Mouse (Mus musculus) embryonic facial prominence, embryonic 13.5 days (tissue): ENCODE results near the gene Hnrnpm. TPM values are rescaled to one million over a fixed set of nuclear protein-coding genes. Genes with fewer than 3 reads are reported as not detected.

Experiments
- ATAC-seq: fragments of 200-750 bp; cut with Nextera tagmentation; 2 replicates; pipeline ENCODE4 v1.8.0; 2017; ENCODE audit warnings: low read depth; ENCODE audit not compliant: insufficient number of reproducible peaks, insufficient read depth, low FRiP score, low TSS enrichment
- H3K27ac ChIP-seq: fragments of 300-500 bp; sonication (generic); 2 replicates; pipeline ENCODE4 v1.5.1; 2015; ENCODE audit warnings: moderate library complexity, mild to moderate bottlenecking, inconsistent platforms
- H3K27me3 ChIP-seq: fragments of 300-500 bp; sonication (generic); 2 replicates; pipeline ENCODE4 v1.6.1; 2015; ENCODE audit warnings: mild to moderate bottlenecking, inconsistent platforms
- H3K36me3 ChIP-seq: fragments of 300-500 bp; sonication (generic); 2 replicates; pipeline ENCODE4 v1.6.1; 2015; ENCODE audit warnings: mild to moderate bottlenecking, inconsistent platforms
- H3K4me1 ChIP-seq: fragments of 300-500 bp; sonication (generic); 2 replicates; pipeline ENCODE4 v1.6.1; 2015; ENCODE audit warnings: inconsistent platforms
- H3K4me2 ChIP-seq: fragments of 300-500 bp; sonication (generic); 2 replicates; pipeline ENCODE4 v1.6.1; 2015; ENCODE audit warnings: moderate library complexity, mild to moderate bottlenecking, inconsistent platforms
- H3K4me3 ChIP-seq: fragments of 300-500 bp; sonication (generic); 2 replicates; pipeline ENCODE4 v1.5.1; 2015; ENCODE audit warnings: mild to moderate bottlenecking, inconsistent platforms
- H3K9ac ChIP-seq: fragments of 300-500 bp; sonication (generic); 2 replicates; pipeline ENCODE4 v1.6.1; 2015; ENCODE audit warnings: mild to moderate bottlenecking, inconsistent platforms
- H3K9me3 ChIP-seq: fragments of 300-500 bp; sonication (generic); 2 replicates; pipeline ENCODE4 v1.6.1; 2016; ENCODE audit warnings: inconsistent platforms
- WGBS: fragments of 180-500 bp; shearing (Covaris S2); methylation state at CpG from one replicate; pipeline ENCODE4 v1.1.7; 2015; ENCODE audit warnings: mixed read lengths; 5-methylcytosine and 5-hydroxymethylcytosine counted together
- polyA plus RNA-seq: library from polyadenylated mRNA; unstranded; fragments of >200 nt; fragmentation: Nextera tagmentation; extraction: Ambion mirVana; gene quantifications from 2 replicates; pipeline ENCODE4 v1.2.1, GENCODE M21; 2015

Hnrnpm gene
- polyA plus RNA-seq, 1 experiment from 2014 or later = 384 TPM

DNA sequence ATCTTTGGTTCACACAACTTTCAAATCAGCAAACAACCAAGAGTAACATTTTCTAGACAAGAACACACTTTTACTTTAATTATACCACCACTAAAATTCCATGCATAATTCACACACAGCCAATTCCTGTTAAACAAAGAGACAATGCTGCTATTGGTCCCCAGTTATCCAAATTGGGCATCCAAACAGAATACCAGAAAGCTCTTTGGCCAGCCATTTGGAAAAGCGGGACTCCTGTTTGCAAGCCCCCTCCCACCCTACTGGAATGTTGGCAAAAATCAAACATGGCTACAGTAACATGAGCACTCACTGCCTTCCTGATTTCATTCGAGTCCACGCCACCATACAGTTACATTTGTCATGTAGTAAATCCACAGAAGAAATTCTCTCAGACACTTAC, 17.0 kb downstream of the Hnrnpm start:
- H3K9me3 ChIP-seq = no peaks in the 10 kb centered on the region
- whole genome bisulfite sequencing = 89% methylated on average over 3 of the region's 3 CpGs
- H3K4me1 ChIP-seq = peaks cover 14% of the 10 kb centered on the region; the same call in 1 of the 2 replicates
- H3K36me3 ChIP-seq = peaks cover 42% of the 10 kb centered on the region
- no peak for ATAC-seq
- H3K4me2 ChIP-seq = no peak overlapping the region
- no peak overlapping the region for H3K27ac ChIP-seq
- H3K9ac ChIP-seq = no peak overlapping the region
- H3K27me3 ChIP-seq = no peaks in the 10 kb centered on the region
- no peak overlapping the region for H3K4me3 ChIP-seq

DNA sequence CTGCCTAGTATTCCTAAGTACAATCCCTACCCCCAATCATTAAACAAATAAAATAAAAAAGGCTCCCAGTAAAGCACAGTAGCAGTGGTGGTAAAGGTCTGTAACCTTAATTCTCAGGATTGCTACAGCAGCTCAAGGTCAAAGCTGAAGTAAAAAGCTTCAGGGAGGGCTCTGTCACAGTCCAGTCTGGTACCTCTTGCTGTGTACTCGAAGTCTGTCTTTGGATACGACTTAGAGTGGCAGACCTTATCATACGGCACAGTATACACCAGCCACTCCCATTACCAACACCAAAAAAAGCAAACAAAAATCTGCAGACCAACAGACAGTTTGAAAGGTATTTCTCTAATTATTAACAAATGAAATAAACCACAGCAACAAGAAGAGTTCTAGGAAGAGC, 19.8 kb downstream of the Hnrnpm start:
- H3K9me3 ChIP-seq = no peaks in the 10 kb centered on the region
- peaks cover 59% of the 10 kb centered on the region for H3K36me3 ChIP-seq
- peaks cover 6% of the 10 kb centered on the region; the same call in 1 of the 2 replicates for H3K4me1 ChIP-seq
- H3K27me3 ChIP-seq = no peaks in the 10 kb centered on the region
- no peak for ATAC-seq
- H3K4me3 ChIP-seq = no peak overlapping the region
- WGBS = 82% methylated on average over 3 of the region's 3 CpGs
- no peak overlapping the region for H3K9ac ChIP-seq
- no peak overlapping the region for H3K27ac ChIP-seq
- H3K4me2 ChIP-seq = no peak overlapping the region

DNA sequence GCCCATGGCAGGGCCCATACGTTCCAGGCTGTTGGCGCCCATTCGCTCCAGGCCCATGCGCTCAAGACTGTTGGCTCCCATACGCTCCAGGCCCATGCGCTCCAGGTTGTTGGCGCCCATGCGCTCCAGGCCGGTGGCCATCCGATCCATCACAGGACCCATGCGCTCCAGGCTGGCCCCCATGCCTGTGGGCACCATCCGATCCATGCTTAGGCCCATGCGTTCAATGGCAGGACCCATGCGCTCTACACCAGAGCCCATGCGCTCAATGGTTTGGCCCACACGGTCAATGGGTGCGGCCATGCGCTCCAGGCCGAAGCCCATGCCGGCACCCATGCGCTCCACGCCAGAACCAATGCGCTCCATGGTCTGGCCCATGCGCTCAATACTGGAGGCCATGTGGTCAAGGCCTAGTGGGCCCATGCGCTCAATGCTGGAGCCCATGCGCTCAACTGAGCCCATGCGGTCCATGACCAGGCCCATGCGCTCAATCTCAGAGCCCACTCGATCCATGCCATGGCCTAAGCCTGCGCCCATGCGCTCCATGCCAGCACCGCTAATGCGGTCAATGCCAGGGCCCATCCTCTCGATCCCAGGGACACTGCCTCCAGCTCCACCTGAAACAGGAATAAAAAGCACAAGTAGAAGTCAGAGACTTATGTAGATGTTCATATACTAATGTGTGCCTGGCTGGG, 36.7 kb downstream of the Hnrnpm start:
- Histone ChIP-seq H3K27me3 (no peaks in the 10 kb centered on the region), H3K9me3 (no peaks in the 10 kb centered on the region), H3K4me3 (no peak overlapping the region), H3K4me2 (no peak overlapping the region), H3K27ac (no peak overlapping the region), H3K4me1 (no peaks in the 10 kb centered on the region), H3K9ac (no peak overlapping the region), H3K36me3 (peaks cover 94% of the 10 kb centered on the region)
- 98% methylated on average over 34 of the region's 34 CpGs for WGBS
- no peak for ATAC-seq

DNA sequence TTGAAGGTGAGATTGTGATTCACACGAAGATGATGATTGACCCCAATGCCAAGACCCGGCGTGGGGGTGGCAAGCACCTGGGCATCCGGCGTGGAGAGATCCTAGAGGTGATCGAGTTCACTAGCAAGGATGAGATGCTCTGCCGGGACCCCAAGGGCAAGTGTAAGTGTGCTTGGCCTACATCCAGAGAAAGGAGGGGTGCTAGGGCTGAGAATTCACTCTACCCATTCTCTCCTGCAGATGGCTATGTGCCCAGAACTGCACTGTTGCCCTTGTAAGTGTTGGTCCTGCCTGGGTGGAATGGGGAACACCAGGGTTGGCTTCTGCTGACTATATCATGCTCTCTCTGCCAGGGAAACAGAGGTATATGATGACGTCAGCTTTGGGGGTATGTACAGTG, 41.6 kb downstream of the Hnrnpm start:
- H3K4me2 ChIP-seq = no peak overlapping the region
- no peak overlapping the region for H3K4me3 ChIP-seq
- peaks cover 92% of the 10 kb centered on the region for H3K36me3 ChIP-seq
- H3K27ac ChIP-seq = no peak overlapping the region
- no peak for ATAC-seq
- H3K9me3 ChIP-seq = no peaks in the 10 kb centered on the region
- no peaks in the 10 kb centered on the region for H3K27me3 ChIP-seq
- WGBS = 93% methylated on average over 8 of the region's 8 CpGs
- no peaks in the 10 kb centered on the region for H3K4me1 ChIP-seq
- H3K9ac ChIP-seq = no peak overlapping the region

DNA sequence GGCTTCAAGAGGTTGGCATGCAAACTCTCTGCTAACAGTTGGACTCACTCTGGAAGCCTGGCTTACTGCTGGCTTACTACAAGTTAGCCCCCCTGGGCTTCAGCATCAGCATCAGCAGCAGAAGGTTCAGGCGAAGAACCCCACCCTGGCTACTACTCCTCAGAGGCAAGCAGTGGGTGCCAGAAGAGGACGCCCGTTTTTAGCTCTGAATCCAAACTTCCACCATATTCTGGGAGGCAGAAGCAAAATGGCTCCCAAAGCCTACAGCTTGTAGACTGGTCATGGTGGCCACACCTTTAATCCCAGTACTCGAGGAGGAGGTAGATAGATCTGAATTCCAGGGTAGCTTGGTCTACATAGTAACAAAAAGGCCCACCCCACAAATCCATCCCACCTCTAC, 42.6 kb downstream of the Hnrnpm start:
- no peak overlapping the region for H3K4me2 ChIP-seq
- no peak overlapping the region for H3K4me3 ChIP-seq
- no peak overlapping the region for H3K9ac ChIP-seq
- no peaks in the 10 kb centered on the region for H3K4me1 ChIP-seq
- peaks cover 82% of the 10 kb centered on the region for H3K36me3 ChIP-seq
- WGBS = 95% methylated on average over 4 of the region's 4 CpGs
- no peak overlapping the region for H3K27ac ChIP-seq
- H3K27me3 ChIP-seq = no peaks in the 10 kb centered on the region
- no peak for ATAC-seq
- H3K9me3 ChIP-seq = no peaks in the 10 kb centered on the region

DNA sequence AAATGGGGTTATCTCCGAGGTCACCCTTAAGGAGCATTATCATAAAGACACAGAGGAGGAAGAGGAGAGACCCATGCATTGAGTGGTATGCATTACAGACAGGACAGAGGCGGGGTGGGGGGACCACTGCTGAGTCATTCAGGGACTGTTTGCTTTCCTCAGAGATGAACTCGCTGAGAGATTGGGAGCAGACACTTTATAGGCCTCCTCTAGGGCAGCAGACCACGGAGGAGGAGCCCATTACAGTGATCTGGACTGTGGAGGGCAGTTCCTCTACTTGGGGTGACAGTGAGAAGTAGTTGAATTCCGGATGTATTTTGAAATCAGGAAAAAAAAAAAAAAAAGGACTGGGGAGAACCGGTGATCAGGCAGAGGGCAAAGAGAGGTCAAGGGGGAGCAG, 46.9 kb downstream of the Hnrnpm start:
- Histone ChIP-seq H3K9ac (no peak overlapping the region), H3K36me3 (peaks cover 53% of the 10 kb centered on the region), H3K4me1 (no peaks in the 10 kb centered on the region), H3K9me3 (no peaks in the 10 kb centered on the region), H3K27ac (no peak overlapping the region), H3K4me2 (no peak overlapping the region), H3K4me3 (no peak overlapping the region), H3K27me3 (no peaks in the 10 kb centered on the region)
- ATAC-seq = no peak
- 65% methylated on average over 6 of the region's 6 CpGs for WGBS

DNA sequence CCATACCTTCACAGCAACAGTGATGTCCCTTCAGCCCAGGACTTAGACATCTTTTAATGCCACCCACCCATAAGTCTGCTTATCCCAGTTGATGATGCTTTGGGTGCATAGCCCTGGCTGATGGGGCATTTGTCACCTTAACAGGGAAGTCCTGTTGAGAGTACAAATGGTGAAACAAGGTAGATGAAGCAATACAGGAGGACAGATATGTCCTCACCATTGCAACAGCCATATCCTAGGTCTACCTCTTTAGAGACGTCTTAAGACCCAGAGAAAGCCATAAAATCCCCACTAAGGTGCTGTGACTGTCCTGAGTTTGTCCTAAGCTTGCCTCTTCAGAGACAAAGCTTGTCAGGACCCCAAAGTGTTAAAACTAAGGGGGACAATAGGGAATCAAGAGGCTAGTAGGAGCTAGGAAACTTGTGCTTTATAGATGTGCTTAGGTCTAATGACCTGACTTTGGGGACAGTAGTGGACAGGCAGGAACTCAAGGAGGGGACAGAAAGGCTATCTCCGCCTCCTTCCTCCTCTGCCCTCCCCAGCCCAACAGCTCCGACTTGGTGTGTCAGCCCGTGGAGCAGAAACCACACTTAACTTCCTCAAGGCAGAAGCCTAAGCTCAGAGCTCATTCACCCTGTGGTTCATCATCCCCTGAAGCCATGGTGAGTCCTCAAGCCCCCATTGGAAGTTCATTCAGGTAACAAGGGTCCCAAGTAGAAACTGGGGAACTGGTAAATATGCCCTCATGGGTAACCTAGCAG, 49.0 kb downstream of the Hnrnpm start, which contains the start of gene Pram1:
Gene Pram1, plus strand, starts transcription at position 541 of the 761 bp plus-strand sequence.
- no peak for ATAC-seq
- no peak within 1 kb of the TSS for H3K9ac ChIP-seq
- no peak within 1 kb of the TSS for H3K4me2 ChIP-seq
- no peaks in the 10 kb centered on the region for H3K9me3 ChIP-seq
- 89% methylated on average over 4 of the region's 4 CpGs for WGBS
- no peaks in the 10 kb centered on the region for H3K4me1 ChIP-seq
- H3K36me3 ChIP-seq = peaks cover 45% of the 10 kb centered on the region
- H3K27ac ChIP-seq = no peak within 1 kb of the TSS
- H3K27me3 ChIP-seq = no peaks in the 10 kb centered on the region
- H3K4me3 ChIP-seq = no peak within 1 kb of the TSS

DNA sequence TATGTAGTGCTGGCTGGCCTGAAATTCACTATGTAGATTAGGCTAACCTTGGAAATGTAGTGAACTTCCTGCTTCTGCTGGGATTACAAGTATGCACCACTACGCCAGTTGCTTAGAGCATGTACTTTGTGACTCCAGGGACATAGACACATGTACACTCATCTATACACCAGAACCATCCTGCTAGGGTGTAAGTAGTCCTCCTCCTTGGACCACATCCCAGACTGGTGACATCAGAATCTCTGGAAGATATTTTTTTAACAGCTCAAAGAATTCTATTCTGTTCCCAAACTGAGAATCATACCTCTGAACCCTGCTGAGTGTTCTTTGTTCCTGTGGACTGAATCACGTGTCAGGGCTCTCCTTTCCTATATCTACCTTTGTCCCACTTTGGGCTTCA, 49.6 kb downstream of the Hnrnpm start:
- Histone ChIP-seq H3K9ac (no peak overlapping the region), H3K4me1 (no peaks in the 10 kb centered on the region), H3K27ac (no peak overlapping the region), H3K36me3 (peaks cover 45% of the 10 kb centered on the region), H3K27me3 (no peaks in the 10 kb centered on the region), H3K4me2 (no peak overlapping the region), H3K4me3 (no peak overlapping the region), H3K9me3 (no peaks in the 10 kb centered on the region)
- WGBS = 86% methylated on average over 2 of the region's 2 CpGs
- ATAC-seq = no peak

DNA sequence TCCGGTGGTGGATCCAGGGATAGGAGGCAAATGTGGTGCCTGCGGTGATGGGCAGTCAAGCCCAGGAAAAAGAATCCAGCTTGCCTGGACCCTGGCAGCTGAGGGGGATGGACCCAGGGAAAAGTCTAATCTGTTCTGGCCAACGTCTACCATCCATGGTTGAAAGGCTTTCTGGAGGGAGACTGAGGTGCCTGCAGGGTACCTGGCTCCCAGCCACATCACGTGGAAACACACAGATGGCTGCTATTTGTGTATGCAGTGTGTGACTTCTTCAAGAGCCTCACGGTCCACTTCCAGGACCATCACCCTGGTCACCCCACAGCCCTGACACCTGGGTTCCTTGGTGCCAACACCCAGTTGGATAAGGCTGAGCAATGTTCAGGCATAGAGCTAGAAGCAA, 54.9 kb downstream of the Hnrnpm start:
- H3K9ac ChIP-seq = no peak overlapping the region
- peaks cover 25% of the 10 kb centered on the region for H3K4me1 ChIP-seq
- no peaks in the 10 kb centered on the region for H3K27me3 ChIP-seq
- H3K9me3 ChIP-seq = no peaks in the 10 kb centered on the region
- 85% methylated on average over 5 of the region's 5 CpGs for WGBS
- H3K4me2 ChIP-seq = no peak overlapping the region
- H3K36me3 ChIP-seq = peaks cover 34% of the 10 kb centered on the region
- ATAC-seq = no peak
- H3K4me3 ChIP-seq = no peak overlapping the region
- H3K27ac ChIP-seq = no peak overlapping the region

DNA sequence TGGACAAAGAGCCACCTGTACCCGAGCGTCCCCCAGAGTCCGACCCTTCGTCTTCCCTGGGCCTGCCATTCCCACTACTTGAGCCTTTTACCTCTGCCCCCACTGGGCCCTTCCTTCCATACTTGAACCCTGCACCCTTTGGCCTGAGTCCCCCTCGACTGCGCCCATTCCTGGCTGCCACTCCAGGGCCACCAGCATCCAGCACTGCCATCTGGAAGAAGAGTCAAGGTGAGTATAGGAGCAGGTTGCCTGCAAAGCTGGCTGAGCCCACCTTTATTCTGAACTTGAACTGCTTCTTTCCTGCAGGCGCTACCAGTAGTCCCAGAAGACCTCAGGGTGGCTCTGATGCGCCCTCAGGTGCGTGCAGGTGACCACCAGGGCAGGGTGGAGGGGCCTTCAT, 55.4 kb downstream of the Hnrnpm start:
- Histone ChIP-seq H3K4me1 (peaks cover 25% of the 10 kb centered on the region), H3K36me3 (peaks cover 34% of the 10 kb centered on the region), H3K4me2 (no peak overlapping the region), H3K27ac (no peak overlapping the region), H3K4me3 (no peak overlapping the region), H3K9me3 (no peaks in the 10 kb centered on the region), H3K9ac (no peak overlapping the region), H3K27me3 (no peaks in the 10 kb centered on the region)
- no peak for ATAC-seq
- WGBS = 92% methylated on average over 9 of the region's 9 CpGs

DNA sequence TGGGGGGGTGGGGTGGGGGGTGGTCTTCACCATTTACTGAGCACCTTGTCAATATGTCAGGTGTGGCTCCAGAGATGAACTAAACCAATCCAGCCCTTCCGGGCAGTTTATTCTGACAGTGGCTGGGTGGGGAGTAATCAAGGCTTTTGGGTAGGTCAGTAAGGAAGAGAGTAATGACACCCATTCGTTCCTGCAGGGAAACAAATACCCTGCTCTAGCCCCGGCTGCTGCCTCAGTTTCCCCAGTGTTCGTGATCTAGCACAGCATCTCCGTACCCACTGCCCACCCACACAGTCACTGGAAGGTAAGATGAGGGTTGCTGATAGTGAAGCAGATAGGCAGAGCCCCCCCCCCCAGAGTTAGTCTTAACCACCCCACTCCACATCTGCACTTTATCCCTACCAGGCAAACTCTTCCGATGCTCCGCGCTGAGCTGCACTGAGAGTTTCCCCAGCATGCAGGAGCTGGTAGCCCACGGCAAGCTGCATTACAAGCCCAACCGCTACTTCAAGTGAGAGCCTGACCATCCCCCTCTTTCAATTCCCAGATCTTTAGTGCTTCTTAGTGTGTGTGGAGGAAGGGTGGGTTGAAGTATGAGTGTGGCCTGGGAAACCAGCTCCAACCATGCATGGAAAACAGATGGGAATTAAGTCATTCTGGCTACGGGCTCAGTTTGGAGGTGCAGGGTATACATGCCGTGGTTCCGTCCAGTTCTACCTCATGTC, 56.3 kb downstream of the Hnrnpm start:
- Histone ChIP-seq H3K4me3 (peak overlapping the region; percentile 12; the same call in 1 of the 2 replicates), H3K9ac (peak overlapping the region; percentile 88), H3K27me3 (no peaks in the 10 kb centered on the region), H3K4me1 (peaks cover 25% of the 10 kb centered on the region), H3K9me3 (no peaks in the 10 kb centered on the region), H3K27ac (0 out of 2 replicates have a peak overlapping the region, but pooled peaks have one; percentile 48), H3K36me3 (peaks cover 34% of the 10 kb centered on the region), H3K4me2 (peak overlapping the region; percentile 64)
- ATAC-seq = no peak
- 66% methylated on average over 13 of the region's 13 CpGs for WGBS
